Mouse (Mus musculus): ENCODE data around the gene Olfr1287. TPM values are rescaled to one million over a fixed set of nuclear protein-coding genes. Genes with fewer than 3 reads are reported as not detected.

Gene Olfr1287
- not detected in 2 replicates for polyA plus RNA-seq (2015; fragmentation: Nextera tagmentation; extraction: Ambion mirVana)

GRCm38 (mm10) chr2:111448842-111449241 lies at the start of gene Olfr1287:
Gene Olfr1287, plus strand, starts transcription at chr2:111449142.
- ATAC-seq, result no peak
- DNase-seq, result no peak
- Histone ChIP-seq H3K9me3 (ENCODE audit: low read length) (no peaks in the 10 kb centered on the region), H3K36me3 (replicated peaks; ENCODE audit: insufficient read depth, low read length) (no peaks in the 10 kb centered on the region), H3K4me1 (ENCODE audit: insufficient read depth) (no peaks in the 10 kb centered on the region), H3K27ac (ENCODE audit: low read depth) (no peak within 1 kb of the TSS), H3K4me3 (ENCODE audit: low read depth, low read length) (no peak within 1 kb of the TSS), H3K4me2 (ENCODE audit: low read depth, low read length) (no peak within 1 kb of the TSS), H3K27me3 (ENCODE audit: insufficient read depth, low read length) (no peaks in the 10 kb centered on the region), H3K9ac (replicated peaks) (no peak within 1 kb of the TSS)
- 44% methylated on average over 1 of the region's 1 CpGs for WGBS (ENCODE audit: insufficient replicate concordance)
- TF ChIP-seq EP300 (IDR thresholded peaks at IDR 0.05; ENCODE audit: low read depth), result no peak
- TF ChIP-seq CTCF (IDR thresholded peaks at IDR 0.05; ENCODE audit: low read depth), result no peak

GRCm38 (mm10) chr2:111422931-111423330 lies 26.0 kb upstream of the Olfr1287 start, which contains the start of gene Olfr1286:
Gene Olfr1286, minus strand, starts transcription at chr2:111423115.
- H3K27ac ChIP-seq (ENCODE audit: low read depth), result no peak within 1 kb of the TSS
- DNase-seq (no peak), ATAC-seq (no peak)
- TF ChIP-seq CTCF (IDR thresholded peaks at IDR 0.05; ENCODE audit: low read depth), result no peak
- H3K9me3 ChIP-seq (ENCODE audit: low read length), result no peaks in the 10 kb centered on the region
- H3K4me1 ChIP-seq (ENCODE audit: insufficient read depth), result no peaks in the 10 kb centered on the region
- no peak within 1 kb of the TSS for H3K9ac ChIP-seq (replicated peaks)
- no peak within 1 kb of the TSS for H3K4me3 ChIP-seq (ENCODE audit: low read depth, low read length)
- no peak within 1 kb of the TSS for H3K4me2 ChIP-seq (ENCODE audit: low read depth, low read length)
- no peaks in the 10 kb centered on the region for H3K27me3 ChIP-seq (ENCODE audit: insufficient read depth, low read length)
- 71% methylated on average over 1 of the region's 1 CpGs for WGBS (ENCODE audit: insufficient replicate concordance)
- H3K36me3 ChIP-seq (replicated peaks; ENCODE audit: insufficient read depth, low read length), result no peaks in the 10 kb centered on the region

DNA sequence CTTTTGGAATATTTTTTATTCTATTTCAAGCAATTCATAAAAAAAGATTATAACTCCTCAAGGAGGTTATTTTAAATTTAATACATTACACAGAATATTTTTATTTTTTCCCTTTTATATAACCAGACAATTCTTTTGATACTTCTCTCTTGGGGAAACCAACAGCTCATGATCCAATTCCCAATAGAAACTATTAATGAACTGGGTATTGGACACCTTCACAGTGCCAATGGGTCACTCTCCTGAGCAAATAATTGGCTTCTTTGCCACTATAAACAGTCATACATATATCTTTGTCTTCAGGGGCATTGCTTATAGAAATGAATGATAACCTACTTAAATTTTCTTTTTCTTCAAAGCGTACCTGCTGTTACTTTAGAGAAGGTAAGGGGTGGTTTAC lies 24.9 kb downstream of the Olfr1287 start, which contains the start of gene Olfr1288:
Gene Olfr1288, plus strand, starts transcription at position 301 of the 400 bp plus-strand sequence.
- Histone ChIP-seq H3K4me1 (ENCODE audit: insufficient read depth) (no peaks in the 10 kb centered on the region), H3K27me3 (ENCODE audit: insufficient read depth, low read length) (no peaks in the 10 kb centered on the region), H3K9me3 (ENCODE audit: low read length) (no peaks in the 10 kb centered on the region), H3K4me2 (ENCODE audit: low read depth, low read length) (no peak within 1 kb of the TSS), H3K36me3 (replicated peaks; ENCODE audit: insufficient read depth, low read length) (no peaks in the 10 kb centered on the region), H3K27ac (ENCODE audit: low read depth) (no peak within 1 kb of the TSS), H3K9ac (replicated peaks) (no peak within 1 kb of the TSS), H3K4me3 (ENCODE audit: low read depth, low read length) (no peak within 1 kb of the TSS)
- ATAC-seq, result no peak
- WGBS (ENCODE audit: insufficient replicate concordance), result 78% methylated on average over 1 of the region's 1 CpGs
- no peak for DNase-seq
- TF ChIP-seq CTCF (IDR thresholded peaks at IDR 0.05; ENCODE audit: low read depth) (no peak), EP300 (IDR thresholded peaks at IDR 0.05; ENCODE audit: low read depth) (no peak)

DNA sequence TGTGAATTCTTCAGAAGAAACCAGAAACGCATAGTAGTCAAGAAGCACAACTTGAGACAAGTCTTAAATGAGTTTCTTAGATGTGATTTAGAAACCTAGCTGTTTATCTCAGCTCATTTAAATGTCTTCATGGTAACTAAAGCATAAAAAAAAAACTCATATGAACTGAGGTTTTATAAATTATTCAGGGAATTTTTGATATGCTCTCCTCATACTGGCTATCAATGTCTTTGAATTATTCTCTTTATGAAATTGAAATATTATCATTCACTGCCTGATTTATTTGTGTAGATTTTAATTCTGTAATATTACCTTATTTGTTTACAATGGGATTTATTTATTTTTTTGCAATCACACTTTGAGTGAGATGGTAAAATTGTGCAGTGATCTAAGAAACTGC lies 31.6 kb downstream of the Olfr1287 start, which contains the start of gene Olfr1289:
Gene Olfr1289, plus strand, starts transcription at position 301 of the 400 bp plus-strand sequence.
- Histone ChIP-seq H3K9ac (replicated peaks) (no peak within 1 kb of the TSS), H3K27ac (ENCODE audit: low read depth) (no peak within 1 kb of the TSS), H3K9me3 (ENCODE audit: low read length) (no peaks in the 10 kb centered on the region), H3K4me2 (ENCODE audit: low read depth, low read length) (no peak within 1 kb of the TSS), H3K4me1 (ENCODE audit: insufficient read depth) (no peaks in the 10 kb centered on the region), H3K36me3 (replicated peaks; ENCODE audit: insufficient read depth, low read length) (no peaks in the 10 kb centered on the region), H3K27me3 (ENCODE audit: insufficient read depth, low read length) (no peaks in the 10 kb centered on the region), H3K4me3 (ENCODE audit: low read depth, low read length) (no peak within 1 kb of the TSS)
- ATAC-seq (no peak), DNase-seq (no peak)
- no peak for TF ChIP-seq EP300 (IDR thresholded peaks at IDR 0.05; ENCODE audit: low read depth)
- 55% methylated on average over 1 of the region's 1 CpGs for WGBS (ENCODE audit: insufficient replicate concordance)

- H3K4me3 ChIP-seq (ENCODE audit: low read depth, low read length), result no peak within 1 kb of the TSS
- no peak within 1 kb of the TSS for H3K4me2 ChIP-seq (ENCODE audit: low read depth, low read length)
- H3K27me3 ChIP-seq (ENCODE audit: insufficient read depth, low read length), result no peaks in the 10 kb centered on the region
- H3K9me3 ChIP-seq (ENCODE audit: low read length), result no peaks in the 10 kb centered on the region
- DNase-seq, result no peak
- H3K36me3 ChIP-seq (replicated peaks; ENCODE audit: insufficient read depth, low read length), result no peaks in the 10 kb centered on the region
- no peak within 1 kb of the TSS for H3K27ac ChIP-seq (ENCODE audit: low read depth)
- TF ChIP-seq CTCF (IDR thresholded peaks at IDR 0.05; ENCODE audit: low read depth), result no peak
- no peak for TF ChIP-seq EP300 (IDR thresholded peaks at IDR 0.05; ENCODE audit: low read depth)
- H3K4me1 ChIP-seq (ENCODE audit: insufficient read depth), result no peaks in the 10 kb centered on the region
- ATAC-seq, result no peak
- 61% methylated on average over 5 of the region's 5 CpGs for WGBS (ENCODE audit: insufficient replicate concordance)
- H3K9ac ChIP-seq (replicated peaks), result no peak within 1 kb of the TSS
Measured at GRCm38 (mm10) chr2:111493729-111494128, 44.8 kb downstream of the Olfr1287 start, which contains the start of gene Olfr1290. Gene Olfr1290, minus strand, starts transcription at chr2:111493829.

DNA sequence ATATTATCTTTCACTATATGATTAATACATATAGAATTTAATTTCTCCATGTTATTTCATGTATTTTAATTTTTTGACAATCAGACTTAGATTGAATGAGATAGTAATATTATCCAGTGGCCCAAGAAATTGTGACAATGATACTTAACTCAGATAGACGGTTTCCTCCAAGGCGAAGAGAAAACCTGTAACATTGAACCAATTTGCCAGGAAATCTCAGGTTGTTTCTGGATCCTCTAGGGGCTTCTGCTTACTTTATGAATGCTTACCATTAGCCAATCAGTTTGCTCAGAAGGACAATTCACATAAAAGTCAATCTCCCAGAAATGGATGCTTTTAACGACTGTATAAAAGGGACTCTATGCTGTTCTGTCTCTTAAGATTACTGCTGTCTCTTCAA lies 47.9 kb downstream of the Olfr1287 start, which contains the start of gene Olfr1291-ps1:
Gene Olfr1291-ps1, plus strand, starts transcription at position 301 of the 400 bp plus-strand sequence.
- H3K4me2 ChIP-seq (ENCODE audit: low read depth, low read length), result no peak within 1 kb of the TSS
- H3K36me3 ChIP-seq (replicated peaks; ENCODE audit: insufficient read depth, low read length), result no peaks in the 10 kb centered on the region
- no peaks in the 10 kb centered on the region for H3K27me3 ChIP-seq (ENCODE audit: insufficient read depth, low read length)
- 84% methylated on average over 3 of the region's 3 CpGs for WGBS (ENCODE audit: insufficient replicate concordance)
- H3K4me3 ChIP-seq (ENCODE audit: low read depth, low read length), result no peak within 1 kb of the TSS
- TF ChIP-seq EP300 (IDR thresholded peaks at IDR 0.05; ENCODE audit: low read depth) (no peak), CTCF (IDR thresholded peaks at IDR 0.05; ENCODE audit: low read depth) (no peak)
- H3K9ac ChIP-seq (replicated peaks), result no peak within 1 kb of the TSS
- H3K27ac ChIP-seq (ENCODE audit: low read depth), result no peak within 1 kb of the TSS
- ATAC-seq (no peak), DNase-seq (no peak)
- H3K9me3 ChIP-seq (ENCODE audit: low read length), result no peaks in the 10 kb centered on the region
- H3K4me1 ChIP-seq (ENCODE audit: insufficient read depth), result no peaks in the 10 kb centered on the region

Other genes starting within 250 kb of the Olfr1287 start
- gene 4930430A15Rik, start 219.5 kb upstream of the Olfr1287 start, polyA plus RNA-seq (2015; fragmentation: Nextera tagmentation; extraction: Ambion mirVana), result not detected in 2 replicates
- not detected in 2 replicates for gene Olfr1275, start 213.9 kb upstream of the Olfr1287 start, polyA plus RNA-seq (2015; fragmentation: Nextera tagmentation; extraction: Ambion mirVana)
- not detected in 2 replicates for gene Olfr1276, start 194.6 kb upstream of the Olfr1287 start, polyA plus RNA-seq (2015; fragmentation: Nextera tagmentation; extraction: Ambion mirVana)
- gene Olfr1277, start 175.0 kb upstream of the Olfr1287 start, polyA plus RNA-seq (2015; fragmentation: Nextera tagmentation; extraction: Ambion mirVana), result not detected in 2 replicates
- gene Olfr1278, start 159.0 kb upstream of the Olfr1287 start, polyA plus RNA-seq (2015; fragmentation: Nextera tagmentation; extraction: Ambion mirVana), result not detected in 2 replicates
- gene Olfr1279, start 148.5 kb upstream of the Olfr1287 start, polyA plus RNA-seq (2015; fragmentation: Nextera tagmentation; extraction: Ambion mirVana), result not detected in 2 replicates
- gene Olfr1280, start 135.1 kb upstream of the Olfr1287 start, polyA plus RNA-seq (2015; fragmentation: Nextera tagmentation; extraction: Ambion mirVana), result not detected in 2 replicates
- not detected in 2 replicates for gene Olfr1281, start 122.6 kb upstream of the Olfr1287 start, polyA plus RNA-seq (2015; fragmentation: Nextera tagmentation; extraction: Ambion mirVana)
- not detected in 2 replicates for gene Olfr1282, start 113.1 kb upstream of the Olfr1287 start, polyA plus RNA-seq (2015; fragmentation: Nextera tagmentation; extraction: Ambion mirVana)
- gene Olfr1283, start 82.4 kb upstream of the Olfr1287 start, polyA plus RNA-seq (2015; fragmentation: Nextera tagmentation; extraction: Ambion mirVana), result not detected in 2 replicates
- not detected in 2 replicates for gene Olfr1284, start 73.6 kb upstream of the Olfr1287 start, polyA plus RNA-seq (2015; fragmentation: Nextera tagmentation; extraction: Ambion mirVana)
- not detected in 2 replicates for gene Olfr1286, start 26.0 kb upstream of the Olfr1287 start, polyA plus RNA-seq (2015; fragmentation: Nextera tagmentation; extraction: Ambion mirVana)
- gene Olfr1288, start 25.0 kb downstream of the Olfr1287 start, polyA plus RNA-seq (2015; fragmentation: Nextera tagmentation; extraction: Ambion mirVana), result not detected in 2 replicates
- not detected in 2 replicates for gene Olfr1289, start 31.7 kb downstream of the Olfr1287 start, polyA plus RNA-seq (2015; fragmentation: Nextera tagmentation; extraction: Ambion mirVana)
- not detected in 2 replicates for gene Olfr1290, start 44.7 kb downstream of the Olfr1287 start, polyA plus RNA-seq (2015; fragmentation: Nextera tagmentation; extraction: Ambion mirVana)
- not detected in 2 replicates for gene Olfr1291-ps1, start 48.0 kb downstream of the Olfr1287 start, polyA plus RNA-seq (2015; fragmentation: Nextera tagmentation; extraction: Ambion mirVana)
- gene Olfr1293-ps, start 76.1 kb downstream of the Olfr1287 start, polyA plus RNA-seq (2015; fragmentation: Nextera tagmentation; extraction: Ambion mirVana), result not detected in 2 replicates
- not detected in 2 replicates for gene Olfr1294, start 91.1 kb downstream of the Olfr1287 start, polyA plus RNA-seq (2015; fragmentation: Nextera tagmentation; extraction: Ambion mirVana)
- not detected in 2 replicates for gene Olfr1295, start 120.5 kb downstream of the Olfr1287 start, polyA plus RNA-seq (2015; fragmentation: Nextera tagmentation; extraction: Ambion mirVana)
- gene Olfr1297, start 177.4 kb downstream of the Olfr1287 start, polyA plus RNA-seq (2015; fragmentation: Nextera tagmentation; extraction: Ambion mirVana), result not detected in 2 replicates
- gene Olfr1298, start 200.1 kb downstream of the Olfr1287 start, polyA plus RNA-seq (2015; fragmentation: Nextera tagmentation; extraction: Ambion mirVana), result not detected in 2 replicates
- gene Olfr1299, start 212.3 kb downstream of the Olfr1287 start, polyA plus RNA-seq (2015; fragmentation: Nextera tagmentation; extraction: Ambion mirVana), result not detected in 2 replicates

All from liver, postnatal 0 days (tissue).